Mouse (Mus musculus) gastrocnemius, adult 2 months (tissue): ENCODE measurements around the gene Col4a1. TPM values are rescaled to one million over a fixed set of nuclear protein-coding genes. Genes with fewer than 3 reads are reported as not detected.

Source experiments
- DNase-seq: peaks from one replicate; pipeline ENCODE4 v3.0.0; 2022
- H3K27ac ChIP-seq: fragments of 200-600 bp; 2 replicates; pipeline ENCODE4 v1.8.1; 2022; ENCODE audit warnings: mild to moderate bottlenecking
- H3K4me3 ChIP-seq: fragments of 200-600 bp; 2 replicates; pipeline ENCODE4 v1.8.1; 2022; ENCODE audit warnings: mild to moderate bottlenecking, moderate library complexity
- CTCF ChIP-seq: fragments of 200-600 bp; IDR thresholded peaks from 2 replicates; pipeline ENCODE4 v1.8.1; 2022; ENCODE audit warnings: antibody characterized with exemption, mild to moderate bottlenecking, moderate library complexity
- intact Hi-C: fragments of 180-260 bp; cut with DNase I; formaldehyde crosslinking; loops from one replicate; pipeline ENCODE4 v1.15.1; 2025
- long read RNA-seq, 2 experiments: library from polyadenylated mRNA; stranded (forward); transcript quantifications; one replicate each; pipeline ENCODE4 v2.0.0; 2021
- total RNA-seq, 2 experiments: library from RNA; stranded (reverse); gene quantifications; 2 replicates each; pipeline ENCODE4 v1.2.3; 2021

Col4a1 gene
- 100 to 1,000 TPM in 1 of 2 experiments, 10 to 100 TPM in 1; 73.3 to 117 TPM for total RNA-seq
- long read RNA-seq, experiment 1, full-length matches to known transcripts: 89 of 176 reads
- long read RNA-seq, experiment 1, partial matches to known transcripts: 72 of 176 reads
- long read RNA-seq, experiment 1, other reads (novel, unspliced or antisense): 15 of 176 reads
- long read RNA-seq, experiment 2, full-length matches to known transcripts: 45 of 80 reads
- long read RNA-seq, experiment 2, partial matches to known transcripts: 31 of 80 reads
- long read RNA-seq, experiment 2, other reads (novel, unspliced or antisense): 4 of 80 reads

- Histone ChIP-seq H3K27ac (peak within 1 kb of the TSS; percentile 94), H3K4me3 (peak within 1 kb of the TSS; percentile 82)
- no peak for TF ChIP-seq CTCF
- intact Hi-C loops: loop anchor here (2.0 to 5.0 kb wide), 3 partner anchors 35 to 80 kb away; no protein-coding TSS in a partner anchor
- peak; percentile 89 for DNase-seq
Observed at GRCm38 (mm10) chr8:11312349-11313175, at the start of gene Col4a1, which contains the start of gene Col4a2. TSS of gene Col4a1 (minus strand) at chr8:11312826. TSS of gene Col4a2 (plus strand) at chr8:11312805.

- TF ChIP-seq CTCF: no peak
- H3K4me3 ChIP-seq: no peak overlapping the region; the same call in 1 of the 2 replicates
- intact Hi-C loops: no loop called here
- DNase-seq: no peak
- peak overlapping the region; percentile 73 for H3K27ac ChIP-seq
Observed at GRCm38 (mm10) chr8:11361546-11362277, 49.1 kb upstream of the Col4a1 start.

GRCm38 (mm10) chr8:11359846-11360245 lies 47.2 kb upstream of the Col4a1 start:
- H3K27ac ChIP-seq: peak overlapping the region; percentile 43
- intact Hi-C loops: no loop called here
- DNase-seq: no peak

GRCm38 (mm10) chr8:11357921-11358436 lies 45.4 kb upstream of the Col4a1 start:
- Histone ChIP-seq H3K4me3 (peak overlapping the region; percentile 38), H3K27ac (peak overlapping the region; percentile 66)
- no peak for TF ChIP-seq CTCF
- intact Hi-C loops: no loop called here
- DNase-seq: no peak

More at GRCm38 (mm10) chr8:11359846-11360245, 47.2 kb upstream of the Col4a1 start:
- TF ChIP-seq CTCF: no peak
- H3K4me3 ChIP-seq: no peak overlapping the region

GRCm38 (mm10) chr8:11356776-11357175 lies 44.1 kb upstream of the Col4a1 start:
- peak overlapping the region; percentile 66 for H3K27ac ChIP-seq
- intact Hi-C loops: no loop called here
- TF ChIP-seq CTCF: no peak
- no peak for DNase-seq
- H3K4me3 ChIP-seq: no peak overlapping the region

- DNase-seq: no peak
- intact Hi-C loops: no loop called here
- H3K4me3 ChIP-seq: no peak overlapping the region
- no peak overlapping the region for H3K27ac ChIP-seq
- no peak for TF ChIP-seq CTCF
Observed at GRCm38 (mm10) chr8:11355900-11356299, 43.3 kb upstream of the Col4a1 start.

GRCm38 (mm10) chr8:11354800-11355451 lies 42.3 kb upstream of the Col4a1 start:
- DNase-seq: no peak
- Histone ChIP-seq H3K27ac (no peak overlapping the region), H3K4me3 (no peak overlapping the region)
- intact Hi-C loops: no loop called here
- peak; percentile 40 for TF ChIP-seq CTCF

- intact Hi-C loops: no loop called here
- no peak overlapping the region for H3K4me3 ChIP-seq
- TF ChIP-seq CTCF: no peak
- H3K27ac ChIP-seq: peak overlapping the region; percentile 44; the same call in 1 of the 2 replicates
- DNase-seq: no peak
Observed at GRCm38 (mm10) chr8:11352514-11352913, 39.9 kb upstream of the Col4a1 start.

GRCm38 (mm10) chr8:11351355-11351754 lies 38.7 kb upstream of the Col4a1 start:
- peak overlapping the region; percentile 29 for H3K27ac ChIP-seq

GRCm38 (mm10) chr8:11348622-11349021 lies 36.0 kb upstream of the Col4a1 start:
- DNase-seq: peak; percentile 85
- H3K4me3 ChIP-seq: peak overlapping the region; percentile 28; the same call in 1 of the 2 replicates
- intact Hi-C loops: loop anchor here (5.0 kb wide), 1 partner anchor 36 kb away; the partner anchor contains the start of genes Col4a1 and Col4a2
- no peak for TF ChIP-seq CTCF
- H3K27ac ChIP-seq: peak overlapping the region; percentile 77

More at GRCm38 (mm10) chr8:11351355-11351754, 38.7 kb upstream of the Col4a1 start:
- no peak overlapping the region for H3K4me3 ChIP-seq
- DNase-seq: no peak
- intact Hi-C loops: no loop called here
- TF ChIP-seq CTCF: no peak

- peak overlapping the region; percentile 23; the same call in 1 of the 2 replicates for H3K4me3 ChIP-seq
- TF ChIP-seq CTCF: no peak
- intact Hi-C loops: loop anchor here (5.0 kb wide), 1 partner anchor 35 kb away; the partner anchor contains the start of genes Col4a1 and Col4a2
- DNase-seq: no peak
- H3K27ac ChIP-seq: peak overlapping the region; percentile 77
Observed at GRCm38 (mm10) chr8:11347699-11348098, 35.1 kb upstream of the Col4a1 start.

GRCm38 (mm10) chr8:11346225-11346624 lies 33.6 kb upstream of the Col4a1 start:
- DNase-seq: no peak
- Histone ChIP-seq H3K27ac (peak overlapping the region; percentile 77), H3K4me3 (no peak overlapping the region)
- no peak for TF ChIP-seq CTCF
- intact Hi-C loops: loop anchor here (5.0 kb wide), 1 partner anchor 34 kb away; the partner anchor contains the start of genes Col4a1 and Col4a2
